Mouse (Mus musculus): ENCODE data around the gene Atoh8. TPM values are rescaled to one million over a fixed set of nuclear protein-coding genes. Genes with fewer than 3 reads are reported as not detected.

Gene Atoh8
- polyA plus RNA-seq, 1 experiment from 2014 or later: 20.6 TPM

DNA sequence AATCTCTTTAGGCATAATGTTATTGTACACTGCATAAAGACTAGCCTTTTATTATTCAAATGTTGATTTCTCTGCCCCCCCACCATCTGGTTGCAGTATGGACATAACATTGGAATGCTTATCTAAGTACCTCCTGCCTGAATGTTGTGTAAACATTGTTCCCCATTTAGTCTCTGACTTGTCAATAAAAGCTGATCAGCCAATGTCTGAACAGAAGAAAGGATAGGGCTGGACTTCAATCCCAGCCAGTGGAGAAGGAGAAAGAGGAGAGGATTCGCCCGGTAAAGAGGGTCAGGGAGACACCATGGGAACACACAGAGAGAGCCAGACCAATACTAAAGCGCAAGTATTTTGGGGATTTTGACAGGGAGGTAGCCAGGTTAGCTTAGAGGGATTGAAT lies 60.0 kb downstream of the Atoh8 start:
- H3K9me3 ChIP-seq (ENCODE audit: low read length): no peaks in the 10 kb centered on the region
- H3K4me2 ChIP-seq (replicated peaks; ENCODE audit: low read depth, low read length): no peak overlapping the region
- no peak overlapping the region for H3K4me3 ChIP-seq (ENCODE audit: low read depth, low read length)
- H3K36me3 ChIP-seq (ENCODE audit: insufficient read depth, low read length): no peaks in the 10 kb centered on the region
- H3K27me3 ChIP-seq (replicated peaks; ENCODE audit: insufficient read depth, low read length): no peaks in the 10 kb centered on the region
- no peak for TF ChIP-seq CTCF (IDR thresholded peaks at IDR 0.05)
- TF ChIP-seq EP300 (IDR thresholded peaks at IDR 0.05): no peak
- peaks cover 7% of the 10 kb centered on the region; the same call in 1 of the 2 replicates for H3K4me1 ChIP-seq (ENCODE audit: insufficient read depth, low read depth, low read length)
- 39% methylated on average over 3 of the region's 3 CpGs for WGBS
- ATAC-seq (no peak), DNase-seq (ENCODE audit: low spot score) (no peak)
- H3K9ac ChIP-seq (replicated peaks; ENCODE audit: low read depth): no peak overlapping the region
- no peak overlapping the region for H3K27ac ChIP-seq (ENCODE audit: low read length)

DNA sequence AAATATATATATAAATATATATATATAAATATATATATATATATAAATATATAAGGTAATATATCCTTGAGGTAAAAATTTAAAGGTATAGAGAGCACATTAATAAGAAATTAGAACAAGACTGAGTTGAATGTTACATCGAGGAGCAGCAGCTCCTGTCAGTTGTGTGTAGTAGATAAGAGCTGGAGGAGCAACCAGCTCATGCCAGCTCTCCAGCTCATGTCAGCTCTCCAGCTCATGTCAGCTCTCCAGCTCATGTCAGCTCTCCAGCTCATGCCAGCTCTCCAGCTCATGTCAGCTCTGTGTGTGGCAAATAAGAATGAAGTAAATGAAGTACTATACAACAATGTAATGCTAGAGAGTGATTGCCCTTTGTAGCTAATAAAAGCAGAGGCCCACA lies 62.0 kb downstream of the Atoh8 start:
- Histone ChIP-seq H3K36me3 (ENCODE audit: insufficient read depth, low read length) (no peaks in the 10 kb centered on the region), H3K9ac (replicated peaks; ENCODE audit: low read depth) (no peak overlapping the region), H3K4me1 (ENCODE audit: insufficient read depth, low read depth, low read length) (no peaks in the 10 kb centered on the region), H3K27ac (ENCODE audit: low read length) (no peak overlapping the region), H3K9me3 (ENCODE audit: low read length) (no peaks in the 10 kb centered on the region), H3K4me3 (ENCODE audit: low read depth, low read length) (no peak overlapping the region), H3K4me2 (replicated peaks; ENCODE audit: low read depth, low read length) (no peak overlapping the region), H3K27me3 (replicated peaks; ENCODE audit: insufficient read depth, low read length) (no peaks in the 10 kb centered on the region)
- no peak for DNase-seq (ENCODE audit: low spot score)
- ATAC-seq: no peak
- 61% methylated on average over 1 of the region's 1 CpGs for WGBS
- TF ChIP-seq EP300 (IDR thresholded peaks at IDR 0.05) (no peak), CTCF (IDR thresholded peaks at IDR 0.05) (no peak)

DNA sequence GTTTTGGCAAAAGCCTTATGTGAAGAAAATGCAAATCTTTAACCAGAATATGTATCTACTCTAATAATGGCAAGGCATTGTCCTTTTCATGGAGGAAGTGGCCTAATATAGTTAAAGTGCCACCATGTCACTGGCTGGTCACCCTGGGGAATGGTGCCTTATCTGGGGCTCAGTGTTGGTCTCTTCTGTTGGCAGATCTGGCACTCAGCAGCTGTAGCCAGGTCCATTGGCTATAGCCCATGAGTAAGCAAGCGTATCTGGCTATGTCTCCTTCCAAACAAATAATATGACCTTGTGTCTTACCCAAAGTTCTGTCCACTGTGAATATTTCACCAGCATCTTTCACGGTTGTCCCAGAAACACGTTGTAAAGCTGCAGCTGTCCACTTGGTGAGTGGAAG lies 64.0 kb downstream of the Atoh8 start:
- 85% methylated on average over 3 of the region's 3 CpGs for WGBS
- no peak overlapping the region for H3K9ac ChIP-seq (replicated peaks; ENCODE audit: low read depth)
- H3K4me3 ChIP-seq (ENCODE audit: low read depth, low read length): no peak overlapping the region
- no peak overlapping the region for H3K27ac ChIP-seq (ENCODE audit: low read length)
- no peaks in the 10 kb centered on the region for H3K27me3 ChIP-seq (replicated peaks; ENCODE audit: insufficient read depth, low read length)
- no peaks in the 10 kb centered on the region for H3K9me3 ChIP-seq (ENCODE audit: low read length)
- H3K4me2 ChIP-seq (replicated peaks; ENCODE audit: low read depth, low read length): no peak overlapping the region
- DNase-seq (ENCODE audit: low spot score): no peak
- no peaks in the 10 kb centered on the region for H3K4me1 ChIP-seq (ENCODE audit: insufficient read depth, low read depth, low read length)
- no peak for ATAC-seq
- TF ChIP-seq CTCF (IDR thresholded peaks at IDR 0.05) (no peak), EP300 (IDR thresholded peaks at IDR 0.05) (no peak)
- no peaks in the 10 kb centered on the region for H3K36me3 ChIP-seq (ENCODE audit: insufficient read depth, low read length)

DNA sequence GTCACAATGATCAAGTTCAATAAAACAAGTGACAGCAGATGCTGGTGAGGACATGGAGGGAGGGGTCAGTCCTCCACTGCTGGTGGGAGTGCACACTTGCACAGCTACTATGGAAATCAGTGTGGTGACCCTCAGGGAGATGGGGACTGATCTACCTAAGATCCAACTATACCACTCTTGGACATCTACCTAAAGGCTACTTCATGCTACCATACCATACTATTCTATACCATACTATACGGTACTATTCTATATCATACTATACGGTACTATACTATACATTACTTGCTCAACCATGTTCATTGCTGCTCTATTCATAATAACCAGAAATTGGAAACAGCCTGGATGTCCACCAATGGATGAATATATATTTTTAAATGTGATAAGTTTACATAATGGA lies 69.5 kb downstream of the Atoh8 start:
- no peaks in the 10 kb centered on the region for H3K27me3 ChIP-seq (replicated peaks; ENCODE audit: insufficient read depth, low read length)
- TF ChIP-seq CTCF (IDR thresholded peaks at IDR 0.05): no peak
- no peak for TF ChIP-seq EP300 (IDR thresholded peaks at IDR 0.05)
- no peaks in the 10 kb centered on the region for H3K36me3 ChIP-seq (ENCODE audit: insufficient read depth, low read length)
- no peak overlapping the region for H3K9ac ChIP-seq (replicated peaks; ENCODE audit: low read depth)
- H3K4me1 ChIP-seq (ENCODE audit: insufficient read depth, low read depth, low read length): no peaks in the 10 kb centered on the region
- H3K9me3 ChIP-seq (ENCODE audit: low read length): no peaks in the 10 kb centered on the region
- no peak overlapping the region for H3K4me2 ChIP-seq (replicated peaks; ENCODE audit: low read depth, low read length)
- no peak overlapping the region for H3K4me3 ChIP-seq (ENCODE audit: low read depth, low read length)
- WGBS: 23% methylated on average over 2 of the region's 2 CpGs
- no peak overlapping the region for H3K27ac ChIP-seq (ENCODE audit: low read length)
- DNase-seq (ENCODE audit: low spot score) (no peak), ATAC-seq (no peak)

DNA sequence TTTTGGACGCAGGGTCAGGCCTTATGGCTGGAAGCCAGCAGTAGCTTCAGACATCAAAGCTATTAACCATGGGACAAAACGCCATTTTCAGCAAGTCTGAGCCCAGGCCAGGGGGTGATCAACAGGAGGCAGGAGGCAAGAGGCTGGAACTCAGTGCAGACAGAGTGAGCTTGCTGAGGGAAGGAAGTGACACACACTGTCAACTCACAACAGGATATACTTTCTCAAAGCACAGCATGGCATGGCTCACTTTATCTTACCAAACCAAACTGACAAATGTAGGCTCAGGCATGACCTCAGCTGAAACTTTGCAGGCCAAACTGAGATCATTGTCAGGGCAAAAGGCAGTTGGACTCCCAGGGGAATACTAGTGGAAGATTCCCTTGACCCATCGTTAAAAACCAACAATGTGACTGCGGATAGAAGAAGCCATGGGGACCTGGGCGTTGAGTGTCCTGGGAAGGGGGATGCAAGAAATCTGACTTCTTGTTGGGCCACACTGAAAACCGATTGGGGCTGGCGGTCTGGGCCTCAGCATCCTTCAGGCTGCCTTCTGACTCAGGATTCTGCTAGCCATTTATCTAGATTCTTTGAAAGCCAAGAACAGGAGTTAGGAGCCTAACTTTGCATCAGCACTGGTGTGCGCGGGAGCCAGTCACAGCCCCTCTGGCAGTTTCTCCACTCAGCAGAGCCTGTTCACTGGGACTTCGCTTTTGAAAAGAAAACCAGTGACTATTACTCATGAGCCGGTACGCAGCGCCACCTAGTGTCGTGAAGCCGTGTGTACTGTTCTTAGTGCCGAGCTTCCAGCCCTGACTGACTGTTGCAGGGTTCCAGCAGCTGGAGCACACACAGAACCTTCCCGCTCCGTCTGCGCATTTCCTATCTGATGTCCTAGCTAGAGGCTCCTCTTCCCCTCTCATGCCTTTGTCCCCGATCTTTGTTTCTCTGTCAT lies 70.8 kb downstream of the Atoh8 start:
- Histone ChIP-seq H3K4me1 (ENCODE audit: insufficient read depth, low read depth, low read length) (no peaks in the 10 kb centered on the region), H3K4me2 (replicated peaks; ENCODE audit: low read depth, low read length) (no peak overlapping the region), H3K36me3 (ENCODE audit: insufficient read depth, low read length) (no peaks in the 10 kb centered on the region), H3K9me3 (ENCODE audit: low read length) (no peaks in the 10 kb centered on the region), H3K27ac (ENCODE audit: low read length) (no peak overlapping the region; the same call in 1 of the 2 replicates), H3K27me3 (replicated peaks; ENCODE audit: insufficient read depth, low read length) (no peaks in the 10 kb centered on the region), H3K9ac (replicated peaks; ENCODE audit: low read depth) (no peak overlapping the region), H3K4me3 (ENCODE audit: low read depth, low read length) (no peak overlapping the region)
- DNase-seq (ENCODE audit: low spot score) (peak; percentile 92), ATAC-seq (peak; percentile 86)
- no peak for TF ChIP-seq EP300 (IDR thresholded peaks at IDR 0.05)
- peak; percentile 98 for TF ChIP-seq CTCF (IDR thresholded peaks at IDR 0.05)
- 15% methylated on average over 20 of the region's 20 CpGs for WGBS

DNA sequence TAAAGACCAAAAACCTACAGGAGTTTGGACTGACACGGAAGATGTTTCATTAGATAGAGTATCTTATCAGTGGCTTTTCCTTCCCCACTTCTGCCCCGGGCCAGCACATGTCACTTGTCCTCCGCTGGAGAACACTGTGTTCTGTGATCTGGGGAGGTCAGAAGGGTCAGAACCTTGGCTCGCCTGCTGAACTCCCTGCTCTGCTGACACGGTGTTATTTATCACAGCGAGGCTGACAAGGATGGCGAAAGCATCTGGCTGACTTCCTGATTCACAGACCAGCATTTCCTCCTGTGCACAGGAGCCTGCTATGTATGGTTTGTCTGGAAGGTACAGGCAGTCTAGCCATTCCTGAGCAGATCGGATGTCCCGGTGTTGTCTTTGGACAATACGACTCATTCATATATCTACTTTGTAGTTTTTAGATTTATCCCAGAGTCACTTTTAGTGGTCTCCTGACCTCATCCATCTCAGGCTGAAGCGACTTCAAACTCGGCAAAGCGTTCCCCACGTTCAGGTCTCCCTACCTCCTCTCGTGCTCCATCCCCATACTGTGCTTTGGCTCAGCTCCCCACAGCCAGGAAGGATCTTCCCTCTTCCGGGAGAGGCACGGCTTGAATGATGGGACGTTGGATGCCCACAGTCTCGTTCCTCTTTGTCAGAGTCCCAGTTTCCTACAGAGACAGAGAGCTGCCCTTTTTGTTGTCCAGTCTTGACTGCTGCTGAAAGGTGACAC lies 73.1 kb downstream of the Atoh8 start:
- H3K9me3 ChIP-seq (ENCODE audit: low read length): no peaks in the 10 kb centered on the region
- peak; percentile 63 for ATAC-seq
- no peak overlapping the region for H3K4me3 ChIP-seq (ENCODE audit: low read depth, low read length)
- WGBS: 17% methylated on average over 19 of the region's 19 CpGs
- TF ChIP-seq CTCF (IDR thresholded peaks at IDR 0.05): no peak
- TF ChIP-seq EP300 (IDR thresholded peaks at IDR 0.05): peak; percentile 84
- H3K4me2 ChIP-seq (replicated peaks; ENCODE audit: low read depth, low read length): 0 out of 2 replicates have a peak overlapping the region, but pooled peaks have one; percentile 2
- peak; percentile 68 for DNase-seq (ENCODE audit: low spot score)
- no peaks in the 10 kb centered on the region for H3K4me1 ChIP-seq (ENCODE audit: insufficient read depth, low read depth, low read length)
- no peaks in the 10 kb centered on the region for H3K27me3 ChIP-seq (replicated peaks; ENCODE audit: insufficient read depth, low read length)
- H3K36me3 ChIP-seq (ENCODE audit: insufficient read depth, low read length): no peaks in the 10 kb centered on the region
- H3K27ac ChIP-seq (ENCODE audit: low read length): no peak overlapping the region
- no peak overlapping the region for H3K9ac ChIP-seq (replicated peaks; ENCODE audit: low read depth)

Data from lung, postnatal 0 days (tissue).